Mouse (Mus musculus): ENCODE data around the gene Zcchc18. TPM values are rescaled to one million over a fixed set of nuclear protein-coding genes. Genes with fewer than 3 reads are reported as not detected.
A peak's percentile ranks its signal among the peaks of the same experiment; 100 is the strongest.

Gene Zcchc18
- polyA plus RNA-seq, 1 experiment from 2014 or later, result 66.5 TPM

GRCm38 (mm10) chrX:137015099-137015709, 22.2 kb downstream of the Zcchc18 start:
- Histone ChIP-seq H3K4me1 (replicated peaks) (no peaks in the 10 kb centered on the region), H3K27me3 (ENCODE audit: insufficient read depth, poor library complexity, severe bottlenecking) (no peaks in the 10 kb centered on the region), H3K27ac (no peak overlapping the region), H3K9me3 (no peaks in the 10 kb centered on the region), H3K4me3 (no peak overlapping the region), H3K36me3 (no peaks in the 10 kb centered on the region)
- DNase-seq (ENCODE audit: low spot score), result peak; percentile 36
- WGBS, result 56% methylated on average over 6 of the region's 6 CpGs

GRCm38 (mm10) chrX:137017668-137018067, 24.7 kb downstream of the Zcchc18 start:
- Histone ChIP-seq H3K9me3 (no peaks in the 10 kb centered on the region), H3K4me1 (replicated peaks) (no peaks in the 10 kb centered on the region), H3K27ac (no peak overlapping the region), H3K27me3 (ENCODE audit: insufficient read depth, poor library complexity, severe bottlenecking) (no peaks in the 10 kb centered on the region), H3K36me3 (no peaks in the 10 kb centered on the region), H3K4me3 (no peak overlapping the region)
- 77% methylated on average over 1 of the region's 1 CpGs for WGBS
- DNase-seq (ENCODE audit: low spot score), result no peak

- H3K36me3 ChIP-seq, result no peaks in the 10 kb centered on the region
- WGBS, result 23% methylated on average over 1 of the region's 1 CpGs
- DNase-seq (ENCODE audit: low spot score), result peak; percentile 44
Measured at GRCm38 (mm10) chrX:137019310-137019709, 26.4 kb downstream of the Zcchc18 start.

GRCm38 (mm10) chrX:137030916-137031315, 38.0 kb downstream of the Zcchc18 start:
- 93% methylated on average over 8 of the region's 8 CpGs for WGBS
- H3K27me3 ChIP-seq (ENCODE audit: insufficient read depth, poor library complexity, severe bottlenecking), result no peaks in the 10 kb centered on the region
- no peaks in the 10 kb centered on the region for H3K4me1 ChIP-seq (replicated peaks)
- no peak for DNase-seq (ENCODE audit: low spot score)
- no peak overlapping the region for H3K27ac ChIP-seq
- no peak overlapping the region for H3K4me3 ChIP-seq
- no peaks in the 10 kb centered on the region for H3K9me3 ChIP-seq
- peaks cover 6% of the 10 kb centered on the region; the same call in 1 of the 2 replicates for H3K36me3 ChIP-seq

More at GRCm38 (mm10) chrX:137019310-137019709, 26.4 kb downstream of the Zcchc18 start:
- Histone ChIP-seq H3K27ac (no peak overlapping the region), H3K9me3 (no peaks in the 10 kb centered on the region), H3K4me1 (replicated peaks) (no peaks in the 10 kb centered on the region), H3K27me3 (ENCODE audit: insufficient read depth, poor library complexity, severe bottlenecking) (no peaks in the 10 kb centered on the region), H3K4me3 (no peak overlapping the region)

DNA sequence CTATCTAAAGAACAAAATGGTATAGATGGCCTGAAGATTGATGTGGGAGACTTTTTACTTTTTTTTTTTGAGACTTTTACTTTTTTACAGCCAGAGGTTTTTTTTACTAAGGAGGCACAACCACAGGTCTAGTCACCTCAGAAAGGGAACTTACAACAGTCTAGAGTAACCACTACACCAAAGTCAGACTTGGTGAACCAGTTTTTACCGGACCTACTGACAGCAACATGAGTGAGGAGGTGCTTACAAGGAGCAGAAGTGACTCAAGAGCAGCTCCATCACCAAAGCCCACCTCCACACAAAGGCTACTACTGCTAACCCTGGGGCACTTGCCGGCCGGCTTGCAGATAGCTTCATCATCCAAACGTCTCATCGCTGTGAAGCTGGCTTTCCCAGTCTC, 38.8 kb downstream of the Zcchc18 start:
- Histone ChIP-seq H3K4me3 (no peak overlapping the region), H3K36me3 (peaks cover 6% of the 10 kb centered on the region; the same call in 1 of the 2 replicates), H3K27me3 (ENCODE audit: insufficient read depth, poor library complexity, severe bottlenecking) (no peaks in the 10 kb centered on the region), H3K9me3 (no peaks in the 10 kb centered on the region), H3K4me1 (replicated peaks) (no peaks in the 10 kb centered on the region), H3K27ac (no peak overlapping the region)
- 90% methylated on average over 5 of the region's 5 CpGs for WGBS
- DNase-seq (ENCODE audit: low spot score), result no peak

- Histone ChIP-seq H3K4me1 (replicated peaks) (peaks cover 6% of the 10 kb centered on the region; the same call in 1 of the 2 replicates), H3K4me3 (no peak overlapping the region), H3K9me3 (no peaks in the 10 kb centered on the region), H3K27ac (no peak overlapping the region), H3K36me3 (no peaks in the 10 kb centered on the region), H3K27me3 (ENCODE audit: insufficient read depth, poor library complexity, severe bottlenecking) (no peaks in the 10 kb centered on the region)
- 80% methylated on average over 4 of the region's 4 CpGs for WGBS
- DNase-seq (ENCODE audit: low spot score), result no peak
Measured at GRCm38 (mm10) chrX:137034322-137034721, 41.4 kb downstream of the Zcchc18 start.

GRCm38 (mm10) chrX:137037470-137037999, 44.6 kb downstream of the Zcchc18 start:
- Histone ChIP-seq H3K4me1 (replicated peaks) (peaks cover 6% of the 10 kb centered on the region; the same call in 1 of the 2 replicates), H3K27ac (peak overlapping the region; percentile 93), H3K36me3 (no peaks in the 10 kb centered on the region), H3K27me3 (ENCODE audit: insufficient read depth, poor library complexity, severe bottlenecking) (no peaks in the 10 kb centered on the region), H3K4me3 (peak overlapping the region; percentile 60), H3K9me3 (no peaks in the 10 kb centered on the region)
- no peak for DNase-seq (ENCODE audit: low spot score)
- 17% methylated on average over 12 of the region's 12 CpGs for WGBS

GRCm38 (mm10) chrX:137038000-137038483, 45.1 kb downstream of the Zcchc18 start, which contains the start of gene Slc25a53:
Gene Slc25a53, minus strand, starts transcription at chrX:137038302.
- no peaks in the 10 kb centered on the region for H3K36me3 ChIP-seq
- H3K27ac ChIP-seq, result peak within 1 kb of the TSS; percentile 93
- no peaks in the 10 kb centered on the region for H3K27me3 ChIP-seq (ENCODE audit: insufficient read depth, poor library complexity, severe bottlenecking)
- 23% methylated on average over 31 of the region's 31 CpGs for WGBS
- no peaks in the 10 kb centered on the region for H3K9me3 ChIP-seq
- H3K4me1 ChIP-seq (replicated peaks), result peaks cover 6% of the 10 kb centered on the region; the same call in 1 of the 2 replicates
- peak; percentile 91 for DNase-seq (ENCODE audit: low spot score)
- peak within 1 kb of the TSS; percentile 60 for H3K4me3 ChIP-seq

- H3K9me3 ChIP-seq, result no peaks in the 10 kb centered on the region
- H3K4me1 ChIP-seq (replicated peaks), result peaks cover 6% of the 10 kb centered on the region; the same call in 1 of the 2 replicates
- H3K4me3 ChIP-seq, result peak overlapping the region; percentile 60
- H3K27me3 ChIP-seq (ENCODE audit: insufficient read depth, poor library complexity, severe bottlenecking), result no peaks in the 10 kb centered on the region
- no peaks in the 10 kb centered on the region for H3K36me3 ChIP-seq
- peak overlapping the region; percentile 93 for H3K27ac ChIP-seq
- DNase-seq (ENCODE audit: low spot score), result peak; percentile 2
- WGBS, result 46% methylated on average over 7 of the region's 7 CpGs
Measured at GRCm38 (mm10) chrX:137038502-137038901, 45.5 kb downstream of the Zcchc18 start.

Other genes starting within 250 kb of the Zcchc18 start
- gene Morf4l2, start 249.5 kb upstream of the Zcchc18 start, polyA plus RNA-seq (2016; fragmentation: Nextera tagmentation; extraction: Ambion mirVana), result 514 and 571 TPM in 2 replicates
- gene Glra4, start 213.0 kb upstream of the Zcchc18 start, polyA plus RNA-seq (2016; fragmentation: Nextera tagmentation; extraction: Ambion mirVana), result 0.14 TPM in 1 of 2 replicates, not detected in the other
- gene Plp1, start 170.5 kb upstream of the Zcchc18 start, polyA plus RNA-seq (2016; fragmentation: Nextera tagmentation; extraction: Ambion mirVana), result 12.8 and 23.7 TPM in 2 replicates
- gene Rab9b, start 124.4 kb upstream of the Zcchc18 start, polyA plus RNA-seq (2016; fragmentation: Nextera tagmentation; extraction: Ambion mirVana), result 1.2 and 2.5 TPM in 2 replicates
- gene H2bfm, start 65.8 kb upstream of the Zcchc18 start, polyA plus RNA-seq (2016; fragmentation: Nextera tagmentation; extraction: Ambion mirVana), result not detected in 2 replicates
- 45.2 and 53.5 TPM in 2 replicates for gene Tmsb15b2, start 17.7 kb upstream of the Zcchc18 start, polyA plus RNA-seq (2016; fragmentation: Nextera tagmentation; extraction: Ambion mirVana)
- 4.7 and 5.7 TPM in 2 replicates for gene Tmsb15l, start 16.3 kb upstream of the Zcchc18 start, polyA plus RNA-seq (2016; fragmentation: Nextera tagmentation; extraction: Ambion mirVana)
- 21.5 and 22.3 TPM in 2 replicates for gene Tmsb15b1, start 16.3 kb upstream of the Zcchc18 start, polyA plus RNA-seq (2016; fragmentation: Nextera tagmentation; extraction: Ambion mirVana)
- gene Slc25a53, start 45.1 kb downstream of the Zcchc18 start, polyA plus RNA-seq (2016; fragmentation: Nextera tagmentation; extraction: Ambion mirVana), result 10.4 and 12.1 TPM in 2 replicates
- 7.9 and 12.2 TPM in 2 replicates for gene Fam199x, start 56.4 kb downstream of the Zcchc18 start, polyA plus RNA-seq (2016; fragmentation: Nextera tagmentation; extraction: Ambion mirVana)
- gene Esx1, start 128.9 kb downstream of the Zcchc18 start, polyA plus RNA-seq (2016; fragmentation: Nextera tagmentation; extraction: Ambion mirVana), result not detected in 2 replicates